Mouse (Mus musculus) brain, embryonic 14.5 days (tissue): ENCODE measurements around the gene Jmjd7. TPM values are rescaled to one million over a fixed set of nuclear protein-coding genes. Genes with fewer than 3 reads are reported as not detected.
A peak's percentile ranks its signal among the peaks of the same experiment; 100 is the strongest.

ENCODE experiments used
- DNase-seq: peaks from one replicate; pipeline ENCODE4 v3.0.0-alpha.2; 2011; ENCODE audit warnings: low read depth
- CTCF ChIP-seq: fragments of 200-500 bp; IDR thresholded peaks from 2 replicates; pipeline ENCODE4 v1.5.1; 2012; ENCODE audit warnings: inconsistent platforms, mild to moderate bottlenecking, moderate library complexity, borderline replicate concordance; ENCODE audit not compliant: insufficient read depth, insufficient read length; ENCODE audit errors: extremely low read depth
- POLR2A ChIP-seq: fragments of 200-500 bp; IDR thresholded peaks from 2 replicates; pipeline ENCODE4 v1.6.1; 2012; ENCODE audit warnings: mild to moderate bottlenecking, inconsistent platforms, borderline replicate concordance; ENCODE audit not compliant: poor library complexity, insufficient read depth, insufficient read length, severe bottlenecking; ENCODE audit errors: extremely low read depth
- polyA plus RNA-seq: library from polyadenylated mRNA; depleted of rRNA; stranded (reverse); fragments of >200 nt; gene quantifications from 2 replicates; pipeline ENCODE4 v1.2.3, GENCODE M21; 2012

Jmjd7 gene
- polyA plus RNA-seq, 1 experiment: 16.6 TPM

DNA sequence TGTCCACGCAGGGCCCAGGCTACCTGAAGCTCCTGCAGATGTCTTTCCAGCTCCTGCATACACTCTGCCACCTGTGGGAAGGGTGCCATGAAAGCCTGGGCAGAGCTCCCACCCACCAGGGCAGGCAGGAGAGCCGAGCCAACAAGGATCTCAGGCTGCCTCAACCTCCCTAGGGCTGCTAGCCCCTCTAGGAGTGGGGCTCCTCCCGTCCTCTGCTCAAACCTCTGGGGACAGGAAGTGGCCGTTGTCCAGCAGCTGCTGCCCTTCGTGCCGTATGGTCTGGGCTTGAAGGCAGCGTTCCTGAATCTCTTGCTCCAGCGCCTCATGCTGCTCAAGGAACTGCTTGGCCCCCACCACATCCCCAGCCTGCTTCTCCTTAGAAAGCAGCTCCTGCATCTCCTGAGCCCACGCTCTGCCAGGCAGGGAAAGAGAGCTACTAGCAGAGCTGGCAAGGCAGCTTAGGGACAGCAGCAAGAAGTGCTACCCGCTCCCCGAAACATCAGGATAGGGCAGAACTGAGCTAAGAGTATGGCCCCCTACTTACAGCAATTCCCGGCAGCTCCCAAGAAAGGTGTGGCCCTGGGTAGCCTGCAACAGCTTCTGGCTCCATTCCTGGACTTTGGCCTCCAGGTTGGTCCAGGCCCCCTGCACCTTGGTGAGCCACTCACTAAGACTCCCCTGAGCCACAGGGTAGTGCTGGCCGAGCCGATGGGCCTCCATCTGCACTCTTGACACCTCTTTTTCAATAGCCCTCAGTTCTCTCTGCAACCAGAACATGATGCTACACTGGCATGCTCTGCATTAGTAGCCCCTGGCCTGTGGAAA is 19.4 kb downstream of the Jmjd7 start:
- no peak for TF ChIP-seq POLR2A
- TF ChIP-seq CTCF: no peak
- no peak for DNase-seq

DNA sequence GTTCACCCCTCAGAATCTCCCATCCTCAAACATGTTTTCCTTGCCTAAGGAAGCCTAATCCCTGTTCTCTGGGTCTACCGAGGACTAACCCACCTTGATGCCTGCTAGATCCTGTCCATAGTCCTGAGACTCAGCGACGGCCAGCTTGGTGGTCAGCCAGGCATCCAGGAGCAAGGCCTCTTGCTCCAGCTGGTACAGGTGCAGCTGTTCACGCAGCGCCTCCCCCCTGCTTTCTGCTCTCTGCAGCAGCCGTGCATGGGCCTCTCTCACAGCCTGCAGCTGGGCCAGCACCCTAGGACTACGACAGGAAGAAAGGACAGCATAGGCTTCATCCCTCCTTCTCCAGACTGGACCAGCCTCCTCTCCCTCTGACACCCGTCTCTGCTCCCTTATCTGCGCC is 20.9 kb downstream of the Jmjd7 start:
- DNase-seq: no peak
- TF ChIP-seq CTCF (no peak), POLR2A (no peak)

DNA sequence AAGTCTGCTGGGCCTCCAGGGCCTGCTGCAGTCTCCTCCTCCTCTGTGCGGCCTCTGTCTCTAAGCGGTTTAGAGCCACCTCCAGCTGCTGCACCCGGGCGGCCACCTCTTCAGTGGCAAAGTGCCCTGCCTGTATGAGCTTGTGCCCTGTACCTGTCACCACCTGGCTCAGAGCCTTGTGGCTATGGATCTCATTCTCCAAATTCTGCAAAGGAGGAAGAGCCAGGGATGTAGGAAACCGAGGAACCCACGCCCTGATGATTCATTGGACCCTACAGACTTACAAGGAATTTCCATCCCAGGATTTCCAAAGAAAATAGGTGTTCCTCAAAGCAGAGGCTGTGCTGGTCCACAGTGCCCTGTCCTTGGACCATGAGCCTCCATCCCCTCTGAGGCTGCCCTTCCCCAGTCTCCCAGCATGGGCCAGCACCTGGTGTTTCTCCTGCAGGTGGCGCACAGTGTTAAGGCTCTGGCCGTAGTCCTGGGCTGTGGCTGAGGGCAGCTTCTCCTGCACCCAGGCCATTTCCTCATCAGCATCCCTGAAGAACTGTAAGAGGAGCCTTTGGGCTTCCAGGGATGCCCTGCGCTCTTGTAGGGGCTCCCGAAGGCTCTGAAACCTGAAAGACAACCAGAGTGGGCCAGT is 22.5 kb downstream of the Jmjd7 start:
- TF ChIP-seq CTCF (peak; percentile 57), POLR2A (no peak)
- peak; percentile 19 for DNase-seq

DNA sequence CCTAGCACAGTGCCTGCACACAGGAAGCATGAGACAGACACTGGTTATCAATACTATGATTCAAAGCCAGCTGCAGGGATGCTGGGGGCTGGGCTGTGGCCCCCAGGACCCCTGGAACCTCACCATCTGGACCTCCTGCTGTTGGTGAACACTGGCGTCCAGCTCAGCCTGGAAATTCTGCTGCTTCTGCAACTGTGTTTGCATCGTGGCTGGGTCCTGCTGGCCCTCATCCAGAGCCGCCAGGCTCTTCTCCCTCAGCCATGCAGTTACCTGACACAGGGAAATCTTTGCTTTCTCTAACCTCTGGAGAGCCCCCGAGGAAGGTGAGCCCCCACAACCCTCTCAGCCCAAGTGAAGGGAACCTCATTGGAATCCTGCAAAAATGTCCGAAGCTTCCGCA is 24.1 kb downstream of the Jmjd7 start:
- no peak for TF ChIP-seq POLR2A
- TF ChIP-seq CTCF: no peak
- no peak for DNase-seq

DNA sequence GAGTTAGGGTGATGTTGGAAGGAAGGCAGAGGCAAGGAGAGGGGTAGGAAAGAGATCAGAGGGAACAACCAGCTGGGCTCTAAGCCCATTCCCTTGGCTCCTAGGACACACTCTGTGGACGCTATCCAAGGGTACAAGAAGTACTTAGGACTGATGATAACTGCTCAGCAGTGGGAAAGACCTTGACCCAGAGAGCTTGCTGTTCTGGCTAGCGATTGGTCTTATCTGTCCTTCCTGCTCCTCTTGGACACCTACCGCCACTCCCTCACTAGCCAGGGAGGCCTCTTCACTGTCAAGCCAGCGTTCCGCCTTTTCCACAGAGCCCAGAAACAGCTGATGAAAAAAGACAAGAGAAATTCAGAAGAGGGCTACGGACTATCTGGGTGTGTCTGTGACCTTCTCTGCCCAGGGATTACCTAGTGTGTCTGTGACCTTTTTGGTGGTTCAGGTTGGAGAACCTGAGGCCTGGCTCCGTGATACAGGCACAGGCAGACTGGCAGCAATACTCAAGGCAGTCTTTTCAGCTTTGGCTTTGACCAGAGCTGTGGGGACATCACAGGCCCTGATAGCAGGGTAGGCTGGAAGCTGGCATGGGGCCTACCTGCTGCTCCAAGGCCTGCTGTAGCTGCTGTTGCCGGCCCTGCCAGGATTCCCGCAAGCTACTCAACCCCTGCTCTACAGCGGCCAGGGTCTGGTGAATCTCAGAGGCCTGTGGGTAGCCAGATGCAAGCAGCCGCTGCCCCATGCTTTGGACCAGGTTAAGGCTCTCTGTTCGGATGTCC is 27.7 kb downstream of the Jmjd7 start:
- TF ChIP-seq POLR2A (no peak), CTCF (no peak)
- DNase-seq: no peak

DNA sequence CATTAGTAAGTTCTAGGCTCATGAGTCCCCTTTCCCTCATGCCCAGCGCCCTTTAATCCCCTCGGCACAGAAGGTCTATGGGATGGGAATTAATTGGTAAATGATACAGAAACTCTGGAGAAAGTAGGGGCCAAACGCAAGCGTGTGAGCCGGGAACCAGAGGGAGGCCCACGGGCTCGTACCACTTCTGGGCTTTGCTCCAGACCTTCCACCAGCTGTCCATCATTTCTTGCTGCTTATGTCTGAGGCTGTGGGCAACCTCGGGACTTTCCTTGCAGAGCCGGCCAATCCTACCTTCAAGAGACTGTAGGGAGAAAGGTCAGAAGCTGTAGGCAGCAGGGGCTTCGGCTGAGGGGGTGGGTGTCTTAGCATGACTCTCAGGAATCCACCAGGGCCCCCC is 28.6 kb downstream of the Jmjd7 start:
- no peak for DNase-seq
- no peak for TF ChIP-seq POLR2A
- no peak for TF ChIP-seq CTCF

DNA sequence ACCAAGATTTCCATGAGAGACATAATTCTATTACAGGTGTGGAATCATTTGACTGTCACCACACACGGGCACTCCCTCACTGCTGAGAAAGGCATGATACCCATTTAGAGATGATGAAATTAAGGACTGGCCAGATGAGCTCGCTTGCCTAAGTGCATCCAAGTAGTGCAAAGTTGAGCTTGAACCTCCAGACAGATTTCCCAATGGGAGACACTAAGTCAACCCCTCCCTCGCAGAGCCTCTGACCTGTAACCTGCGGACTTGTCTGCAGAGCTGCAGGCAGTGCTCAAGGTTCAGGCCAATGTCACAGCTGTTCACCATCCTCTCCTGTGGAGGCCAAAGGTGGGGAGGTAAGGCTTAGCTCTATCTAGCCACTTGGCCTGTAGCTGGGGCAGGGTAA is 31.5 kb downstream of the Jmjd7 start:
- DNase-seq: no peak
- no peak for TF ChIP-seq CTCF

DNA sequence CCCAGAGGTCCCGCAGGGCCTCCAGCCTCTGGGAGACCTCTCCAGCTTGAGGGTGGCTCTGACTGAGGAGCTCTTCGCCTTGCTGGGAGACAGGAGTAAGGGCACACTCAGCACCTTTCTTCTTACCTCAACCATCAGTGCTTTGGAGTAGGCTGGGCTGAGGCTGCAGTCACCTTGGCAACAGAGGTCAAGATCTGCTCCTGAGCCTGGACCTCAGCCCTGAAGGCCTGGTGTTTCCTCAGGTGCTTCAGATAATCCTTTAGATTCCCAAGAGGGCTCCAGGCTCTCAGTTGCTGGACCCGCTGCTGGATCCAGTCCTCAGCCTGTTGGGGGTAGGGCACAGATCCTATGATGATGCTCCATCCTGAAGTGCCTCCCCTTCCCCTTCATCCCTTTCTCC is 32.2 kb downstream of the Jmjd7 start:
- no peak for TF ChIP-seq CTCF
- no peak for DNase-seq

DNA sequence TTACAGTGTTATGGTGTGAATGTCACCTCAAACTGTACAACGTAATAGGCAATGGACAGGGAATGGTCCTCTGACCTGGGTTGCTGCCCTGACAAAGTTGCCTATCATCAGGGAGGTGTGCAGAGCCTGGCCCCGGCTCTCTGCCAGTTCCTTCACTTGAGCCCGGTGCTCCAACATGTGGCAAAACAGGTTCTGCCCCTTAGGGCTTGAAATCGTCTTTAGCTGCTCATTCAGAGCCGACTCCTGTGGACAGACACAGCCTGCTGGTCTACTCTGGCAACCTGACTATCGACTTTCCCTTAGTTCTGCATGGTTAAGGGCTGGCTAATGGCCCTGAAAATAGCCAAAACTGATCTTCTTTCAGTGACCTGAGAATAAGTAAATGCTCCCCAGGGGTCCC is 32.9 kb downstream of the Jmjd7 start:
- DNase-seq: no peak
- no peak for TF ChIP-seq POLR2A
- no peak for TF ChIP-seq CTCF

DNA sequence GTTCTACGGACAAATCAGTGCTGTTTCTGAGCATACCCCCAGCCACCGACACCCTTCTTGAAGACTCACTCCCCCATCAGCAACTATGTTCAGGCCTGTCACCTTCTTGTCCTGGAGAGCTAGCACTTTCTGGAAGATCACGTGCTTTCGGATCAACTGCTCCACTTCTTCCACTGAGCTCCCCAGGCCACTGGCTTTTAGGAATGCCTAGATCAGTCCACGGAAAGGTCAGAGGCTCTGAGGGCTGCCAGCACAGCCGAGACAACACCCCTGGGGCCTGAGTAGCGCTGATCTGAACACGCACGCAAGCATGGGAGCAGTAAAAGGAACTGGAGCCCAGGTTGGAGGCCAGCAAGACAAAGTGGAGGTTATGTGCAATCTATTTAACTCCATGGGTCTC is 33.4 kb downstream of the Jmjd7 start:
- no peak for DNase-seq
- no peak for TF ChIP-seq CTCF
- no peak for TF ChIP-seq POLR2A

DNA sequence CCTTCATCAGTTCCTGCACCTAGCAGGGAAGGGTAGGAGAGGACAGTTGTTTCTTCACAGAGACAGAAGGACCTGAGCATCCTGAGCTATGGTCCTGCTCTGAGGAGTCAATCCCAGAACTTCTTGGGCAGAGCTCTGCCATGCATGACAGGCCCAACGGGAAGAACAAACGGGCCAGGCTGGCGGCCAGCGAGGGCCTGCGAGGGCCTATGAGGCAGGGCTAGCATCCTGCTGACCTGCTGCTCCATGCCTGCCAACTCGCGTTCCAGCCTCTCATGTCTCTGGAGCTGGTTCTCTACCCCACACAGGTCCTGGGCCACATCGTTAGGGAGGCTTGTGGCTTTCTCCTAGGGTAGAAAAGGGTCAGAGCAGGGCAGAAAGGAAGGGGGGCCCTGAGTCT is 35.0 kb downstream of the Jmjd7 start:
- no peak for TF ChIP-seq CTCF
- TF ChIP-seq POLR2A: no peak
- no peak for DNase-seq
